Mouse (Mus musculus): ENCODE measurements around the gene Tmem254c.
"Not testable (repeated sequence)": the region's sequence is repeated elsewhere in the genome, so short reads cannot be mapped to it uniquely, and the experiment has no call there.

Tmem254c gene

GRCm38 (mm10) chr14:26067325-26067633 lies at the start of gene Tmem254c:
Gene Tmem254c (minus strand): TSS chr14:26067355.
- DNase-seq, result not testable (repeated sequence)

- DNase-seq, result not testable (repeated sequence)
Observed at GRCm38 (mm10) chr14:26097622-26098021, 30.5 kb upstream of the Tmem254c start.

- DNase-seq, result not testable (repeated sequence)
Observed at GRCm38 (mm10) chr14:26081997-26082396, 14.8 kb upstream of the Tmem254c start, which contains the start of gene Cphx3. Gene Cphx3 (plus strand): TSS chr14:26082297.

GRCm38 (mm10) chr14:26081216-26081615 lies 14.1 kb upstream of the Tmem254c start, which contains the start of gene Cphx2:
Gene Cphx2 (plus strand): TSS chr14:26081516.
- not testable (repeated sequence) for DNase-seq

GRCm38 (mm10) chr14:26076620-26077390 lies 9.7 kb upstream of the Tmem254c start:
- DNase-seq, result not testable (repeated sequence)

GRCm38 (mm10) chr14:26066574-26067324 lies 406 bp downstream of the Tmem254c start:
- not testable (repeated sequence) for DNase-seq

- not testable (repeated sequence) for DNase-seq
Observed at GRCm38 (mm10) chr14:26059362-26059761, 7.8 kb downstream of the Tmem254c start.

- DNase-seq, result not testable (repeated sequence)
Observed at GRCm38 (mm10) chr14:26058184-26058583, 9.0 kb downstream of the Tmem254c start.

DNA sequence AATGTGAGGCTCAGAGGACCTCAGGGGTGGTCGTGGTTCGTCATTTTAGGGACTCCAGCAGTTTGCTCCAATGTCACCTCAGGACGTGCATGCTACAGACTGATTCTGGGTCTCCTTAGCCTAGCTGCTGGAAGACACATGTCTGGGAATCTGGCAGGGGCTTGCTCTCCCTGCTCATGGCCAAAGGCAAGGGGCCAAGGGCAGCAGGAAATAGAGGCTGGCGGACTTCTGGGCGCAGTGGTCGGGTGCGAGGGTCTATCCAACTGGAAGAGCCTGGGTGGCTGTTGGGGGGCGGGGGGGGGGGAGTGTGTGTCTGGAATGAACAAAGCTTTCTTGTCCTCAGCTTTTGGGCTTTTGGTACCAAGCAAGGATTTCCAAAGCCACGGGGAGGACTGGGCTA lies 18.4 kb downstream of the Tmem254c start:
- not testable (repeated sequence) for DNase-seq

DNA sequence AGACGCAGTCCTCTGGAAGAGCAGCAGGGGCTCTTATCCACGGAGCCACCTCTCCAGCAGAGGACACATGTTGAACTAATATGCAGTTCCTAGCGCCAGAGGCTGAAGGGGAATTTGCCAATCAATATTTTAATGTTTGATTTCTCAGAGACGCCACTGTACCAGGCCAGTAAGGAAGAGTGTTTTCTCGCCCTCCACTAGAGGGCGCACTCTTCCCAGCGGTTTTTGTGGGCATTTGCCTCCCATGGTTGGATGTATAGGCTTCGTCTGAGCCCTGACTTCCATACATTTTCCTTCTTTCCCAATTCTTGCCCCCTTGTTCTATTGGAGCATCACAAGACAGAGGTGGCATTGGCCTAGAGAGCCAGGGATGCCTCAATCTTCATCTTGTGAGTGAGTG lies 20.1 kb downstream of the Tmem254c start:
- not testable (repeated sequence) for DNase-seq

- not testable (repeated sequence) for DNase-seq
Observed at GRCm38 (mm10) chr14:26045007-26045406, 22.1 kb downstream of the Tmem254c start.

- not testable (repeated sequence) for DNase-seq
Observed at GRCm38 (mm10) chr14:26042611-26043010, 24.5 kb downstream of the Tmem254c start, which contains the start of gene Gm9780. Gene Gm9780 (minus strand): TSS chr14:26042711.

DNA sequence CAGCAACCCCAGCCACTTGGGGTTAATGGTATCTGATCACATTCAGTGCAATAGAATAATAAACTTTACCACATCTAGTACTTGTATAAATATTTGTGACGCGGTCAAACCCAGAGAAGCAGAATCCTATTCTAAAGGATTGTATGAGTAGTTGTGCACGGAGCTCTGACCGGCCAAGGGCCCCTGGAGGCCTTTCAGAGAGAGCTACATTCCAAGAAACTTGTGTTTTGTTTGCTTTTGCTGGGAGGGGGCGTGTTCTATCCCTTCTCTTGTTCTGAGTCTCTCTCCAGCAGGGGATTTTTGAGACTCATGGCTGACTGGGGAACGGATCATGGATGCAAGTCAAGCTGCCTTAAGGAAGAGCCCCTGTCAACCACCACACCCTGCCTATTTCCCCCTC lies 31.7 kb downstream of the Tmem254c start:
- DNase-seq, result not testable (repeated sequence)

GRCm38 (mm10) chr14:26034364-26034763 lies 32.8 kb downstream of the Tmem254c start:
- not testable (repeated sequence) for DNase-seq

- DNase-seq, result not testable (repeated sequence)
Observed at GRCm38 (mm10) chr14:26025653-26026052, 41.5 kb downstream of the Tmem254c start.

GRCm38 (mm10) chr14:26022831-26023230 lies 44.3 kb downstream of the Tmem254c start:
- not testable (repeated sequence) for DNase-seq

DNA sequence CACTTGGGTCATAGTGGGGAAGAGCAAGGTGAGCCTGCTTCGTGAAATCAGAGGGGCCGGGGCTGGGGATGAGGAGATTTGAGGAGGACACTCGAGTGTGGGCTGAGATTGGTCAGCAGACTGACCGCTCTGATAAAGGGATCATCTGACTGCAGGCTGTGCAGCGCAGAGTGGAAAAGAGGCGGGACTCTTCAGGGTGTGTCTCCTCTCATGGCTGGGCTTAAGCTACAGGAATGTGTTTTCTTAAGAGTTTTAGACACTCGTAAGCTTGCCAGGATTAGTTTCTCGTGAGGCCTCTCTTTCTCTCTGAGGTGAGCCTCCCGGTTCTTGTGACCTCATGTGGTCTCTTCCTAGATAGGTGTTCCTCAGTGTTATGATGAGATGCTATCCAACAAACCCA lies 45.6 kb downstream of the Tmem254c start:
- DNase-seq, result not testable (repeated sequence)

DNA sequence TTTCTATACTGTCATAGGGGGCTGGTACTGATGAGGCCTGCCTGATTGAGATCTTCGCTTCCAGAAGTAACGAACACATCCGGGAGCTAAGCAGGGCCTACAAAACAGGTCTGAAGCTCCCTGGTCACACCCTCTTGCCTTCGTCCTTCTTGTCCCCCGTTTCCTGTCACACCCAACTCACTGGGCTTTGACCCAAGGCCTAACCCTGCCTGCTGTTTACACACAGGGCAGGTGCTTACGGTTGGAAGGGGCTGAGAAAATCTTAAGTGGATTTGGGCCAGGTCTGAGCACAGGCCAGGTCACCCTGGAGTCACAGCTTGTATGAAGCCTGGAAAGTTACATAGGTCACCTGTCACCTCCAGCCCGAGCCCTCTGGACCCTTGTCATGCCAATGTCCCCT lies 50.7 kb downstream of the Tmem254c start:
- DNase-seq, result not testable (repeated sequence)

Measured in layer of hippocampus, adult 9-11 months (tissue).